Mouse (Mus musculus): ENCODE measurements at regions not wholly inside any gene's neighbourhood (a gene's known extent, or its start where the extent isn't known, plus 50 kb on each side); places are given as distances from the start of the nearest gene placed in this dataset.

GRCm38 (mm10) chrX:21828975-21829374 lies 84.1 kb upstream of the Gm28269 start:
- DNase-seq (ENCODE audit: low read depth, low spot score) = peak; percentile 21

- no peak for DNase-seq (ENCODE audit: low read depth, low spot score)
These were observed 64.3 kb upstream of the Gm28269 start for GRCm38 (mm10) chrX:21809212-21809611.

- DNase-seq (ENCODE audit: low read depth, low spot score) = no peak
These were observed 56.9 kb upstream of the Gm28269 start for GRCm38 (mm10) chrX:21801834-21802233.

All from ZHBTc4 (cell line).